Mouse (Mus musculus): ENCODE results near the gene Arpc5l. TPM values are rescaled to one million over a fixed set of nuclear protein-coding genes. Genes with fewer than 3 reads are reported as not detected.
"Not testable (repeated sequence)": the region's sequence is repeated elsewhere in the genome, so short reads cannot be mapped to it uniquely, and the experiment has no call there.

Gene Arpc5l
- total RNA-seq, 2 experiments from 2014 or later = 91.9 to 96.2 TPM

DNA sequence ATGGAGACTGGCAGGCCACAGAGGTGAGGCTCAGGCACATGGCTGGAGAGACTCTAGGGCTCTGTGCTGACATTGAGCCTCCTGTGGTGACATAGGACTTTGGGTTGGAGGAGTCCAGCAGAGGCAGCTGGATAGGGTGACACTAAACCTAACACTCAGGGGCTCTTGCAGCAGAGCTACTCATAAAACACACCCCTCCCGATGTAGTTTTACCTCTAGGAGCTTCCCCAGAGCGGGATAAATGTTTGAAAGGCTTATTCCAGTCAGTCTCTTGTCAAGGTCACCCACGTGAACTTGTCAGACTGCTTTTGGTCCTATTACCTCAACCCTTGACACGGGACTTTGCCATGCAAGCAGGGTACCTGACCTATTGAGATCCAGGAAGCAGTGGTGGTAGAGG, 5.8 kb upstream of the Arpc5l start:
- no peak for DNase-seq (ENCODE audit: extremely low spot score in 1 of 2, low spot score in 1 of 2)

DNA sequence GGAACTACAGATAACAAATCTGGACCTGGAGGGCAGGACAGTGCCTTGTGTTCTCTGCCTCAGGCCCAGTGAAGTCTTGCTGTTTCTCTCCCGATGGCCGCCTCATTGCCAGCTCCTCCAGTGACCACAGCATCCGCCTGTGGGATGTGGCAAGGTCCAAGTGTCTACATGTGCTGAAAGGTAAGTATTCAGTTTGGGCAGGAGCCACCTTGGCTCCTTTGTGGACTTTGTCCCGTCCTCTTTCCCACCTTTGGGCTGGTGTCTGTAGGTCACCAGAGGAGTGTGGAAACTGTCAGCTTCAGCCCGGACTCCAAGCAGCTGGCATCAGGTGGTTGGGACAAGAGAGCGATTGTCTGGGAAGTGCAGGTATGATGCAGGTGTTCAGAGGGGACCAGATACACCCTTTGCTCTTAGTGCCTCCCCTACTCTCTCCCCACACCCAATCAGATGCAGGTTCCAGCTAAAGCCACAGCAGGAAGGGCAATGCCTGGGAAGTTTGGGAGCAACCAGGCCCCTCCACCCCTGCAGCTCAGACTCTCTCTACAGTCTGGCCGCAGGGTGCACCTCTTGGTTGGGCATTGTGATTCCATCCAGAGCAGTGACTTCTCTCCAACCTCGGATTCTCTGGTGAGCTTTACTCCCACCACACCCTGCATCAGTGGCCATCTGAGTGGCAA, 5.1 kb upstream of the Arpc5l start:
- DNase-seq (ENCODE audit: extremely low spot score in 1 of 2, low spot score in 1 of 2) = no peak

DNA sequence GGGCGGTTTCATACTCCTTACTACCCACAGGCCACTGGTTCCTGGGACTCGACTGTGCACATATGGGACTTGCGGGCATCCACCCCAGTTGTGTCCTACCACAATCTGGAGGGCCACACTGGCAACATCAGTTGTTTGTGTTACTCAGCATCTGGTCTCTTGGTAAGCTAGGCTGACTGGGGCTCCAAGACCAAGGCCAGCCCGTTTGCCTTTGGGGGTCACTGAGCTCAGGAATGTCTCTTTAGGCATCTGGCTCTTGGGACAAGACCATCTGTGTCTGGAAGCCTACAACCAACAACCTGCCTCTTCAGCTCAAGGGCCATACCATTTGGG, 4.6 kb upstream of the Arpc5l start:
- DNase-seq (ENCODE audit: extremely low spot score in 1 of 2, low spot score in 1 of 2) = no peak

DNA sequence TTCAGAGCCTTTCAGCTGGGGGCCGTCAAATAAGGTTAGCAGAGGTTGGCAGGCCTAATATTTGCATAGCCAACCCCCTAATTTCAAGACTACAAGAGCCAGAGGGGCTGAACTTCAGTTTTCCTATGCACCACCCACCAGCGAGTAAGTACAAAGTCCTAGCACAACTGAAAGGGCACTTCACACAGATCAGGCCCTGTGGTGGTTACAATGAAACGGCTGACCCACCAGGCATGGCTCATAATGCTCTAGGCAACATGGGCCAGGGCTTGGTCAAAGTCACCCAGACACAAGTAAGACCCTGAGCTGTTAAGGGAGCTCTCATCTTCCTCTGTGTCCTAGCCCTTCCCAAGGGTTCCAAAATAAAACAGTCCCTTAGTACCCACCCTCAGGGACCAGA, 3.3 kb upstream of the Arpc5l start:
- no peak for DNase-seq (ENCODE audit: extremely low spot score in 1 of 2, low spot score in 1 of 2)

DNA sequence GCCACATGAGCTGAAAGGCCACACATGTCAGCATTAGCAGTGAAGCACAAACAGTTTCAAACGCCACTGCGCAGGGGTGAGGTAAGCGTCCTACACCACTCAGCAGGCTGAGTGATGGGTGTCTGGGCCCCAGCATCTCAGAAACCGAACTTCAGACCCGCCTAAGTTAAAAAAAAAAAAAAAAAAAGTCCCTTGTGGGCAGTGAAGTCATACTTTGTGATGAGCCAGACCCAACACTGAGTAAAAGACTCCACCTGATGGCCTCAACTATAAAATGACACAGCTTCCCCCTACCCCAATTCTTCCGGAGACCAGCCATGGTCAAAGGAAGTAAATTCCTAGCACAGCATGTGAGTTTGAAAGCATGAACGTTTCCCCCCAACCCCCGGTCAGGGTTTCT, 2.0 kb upstream of the Arpc5l start:
- DNase-seq (ENCODE audit: extremely low spot score in 1 of 2, low spot score in 1 of 2) = no peak

DNA sequence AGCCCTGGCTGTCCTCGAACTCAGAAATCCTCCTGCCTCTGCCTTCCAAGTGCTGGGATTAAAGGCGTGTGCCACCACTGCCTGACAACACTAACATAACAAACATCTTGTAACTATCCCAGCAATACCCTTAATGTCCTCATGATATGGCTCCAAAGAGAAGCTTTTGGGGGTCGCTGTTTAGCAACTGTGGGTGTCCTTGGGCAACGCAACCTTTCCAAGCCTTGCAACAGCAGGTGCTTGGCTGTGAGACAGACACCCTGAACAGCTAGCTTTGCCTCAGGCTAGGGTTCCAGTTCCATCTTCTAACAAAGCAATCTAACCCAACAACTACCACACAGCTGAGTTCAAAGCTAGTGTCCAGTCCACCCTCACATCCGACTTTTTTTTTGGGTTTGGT, 1.6 kb upstream of the Arpc5l start:
- no peak for DNase-seq (ENCODE audit: extremely low spot score in 1 of 2, low spot score in 1 of 2)

DNA sequence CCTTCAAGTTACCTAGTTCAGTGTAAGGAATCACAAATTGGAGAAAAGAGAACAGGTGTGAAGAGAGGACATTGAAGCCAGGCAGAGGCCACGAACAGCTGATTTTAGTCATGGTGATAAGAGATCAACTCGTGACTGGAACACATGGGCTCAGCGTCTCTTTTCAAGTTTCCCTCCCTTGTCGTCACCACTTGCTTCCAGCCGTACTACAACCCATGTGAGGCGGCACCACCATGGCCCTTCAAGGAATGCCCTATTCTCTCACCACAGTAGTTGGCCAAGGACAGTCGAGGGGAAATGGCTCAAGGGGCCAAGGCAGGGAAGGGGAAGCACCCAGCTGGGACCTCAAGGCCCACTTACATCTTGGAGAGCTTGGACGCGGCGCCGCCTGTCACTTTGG, 776 bp upstream of the Arpc5l start:
- DNase-seq (ENCODE audit: extremely low spot score in 1 of 2, low spot score in 1 of 2) = no peak

DNA sequence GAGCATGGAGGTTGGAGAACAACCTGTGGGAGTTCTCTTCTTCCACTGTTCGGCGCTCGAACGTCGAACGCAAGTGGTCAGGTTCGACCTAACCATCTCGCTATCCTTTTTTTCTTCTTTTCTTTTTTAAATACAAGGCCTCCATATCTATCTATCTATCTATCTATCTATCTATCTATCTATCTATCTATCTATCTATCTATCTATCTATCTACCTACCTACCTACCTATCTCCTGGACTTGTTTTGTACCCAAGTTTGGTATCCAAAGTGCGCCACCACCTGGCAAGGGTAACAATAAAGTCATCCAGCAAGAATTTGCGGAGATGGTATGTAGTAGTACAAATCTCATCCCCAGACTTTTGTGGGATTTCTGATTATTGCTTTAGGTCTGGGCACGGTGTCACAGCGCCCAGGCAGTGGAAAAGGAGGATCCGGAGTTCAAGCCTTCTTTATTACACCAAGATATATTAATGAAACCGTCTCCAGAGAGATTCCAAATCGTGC, 479 bp downstream of the Arpc5l start, which contains the start of gene Rpl35:
Gene Rpl35 (minus strand): TSS at position 51 of the 506 bp plus-strand sequence.
- peak in 1 of 2 experiments; percentile 49 for DNase-seq (ENCODE audit: extremely low spot score in 1 of 2, low spot score in 1 of 2)

DNA sequence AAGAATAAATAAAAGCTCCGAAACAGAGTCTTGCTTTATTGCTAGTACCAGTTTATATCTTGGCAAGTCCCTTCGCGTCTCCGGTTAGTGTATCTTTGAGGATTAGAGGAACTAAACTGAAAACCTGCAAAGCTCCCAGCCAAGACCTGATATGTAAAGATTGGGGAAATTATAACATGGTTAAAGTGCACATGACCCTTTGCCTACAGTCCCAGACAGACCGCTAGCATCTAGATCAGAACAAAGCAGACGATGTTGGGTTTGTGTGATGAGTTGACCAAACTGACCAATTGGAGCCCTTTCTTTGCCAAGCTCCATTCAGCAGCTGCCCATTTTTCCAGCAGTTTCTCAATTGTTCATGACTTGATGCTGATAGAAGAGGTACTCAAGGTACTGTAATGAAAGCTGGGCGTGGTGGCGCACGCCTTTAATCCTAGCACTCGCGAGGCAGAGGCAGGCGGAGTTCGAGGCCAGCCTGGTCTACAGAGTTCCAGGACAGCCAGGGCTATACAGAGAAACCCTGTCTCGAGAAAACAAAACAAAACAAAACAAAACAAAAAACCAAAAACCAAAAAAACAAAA, 1.1 kb downstream of the Arpc5l start:
- no peak for DNase-seq (ENCODE audit: extremely low spot score in 1 of 2, low spot score in 1 of 2)

DNA sequence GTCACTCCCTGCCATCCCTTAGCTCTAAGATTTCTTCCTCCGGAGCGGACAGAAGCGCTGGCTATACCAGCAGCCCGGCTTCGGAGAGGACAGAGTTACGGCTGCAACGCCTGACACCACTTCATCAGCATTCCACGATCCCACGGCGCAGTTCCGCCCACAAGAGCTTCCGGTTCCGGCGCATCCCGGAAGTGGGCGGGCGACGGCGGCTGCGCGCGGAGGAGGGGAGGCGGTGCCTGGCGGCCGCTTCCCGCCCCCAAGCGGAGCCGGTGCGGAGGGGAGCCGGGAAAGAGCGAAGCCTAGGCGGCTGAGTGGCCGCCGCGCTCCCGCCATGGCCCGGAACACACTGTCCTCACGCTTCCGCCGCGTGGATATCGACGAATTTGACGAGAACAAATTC, 2.7 kb downstream of the Arpc5l start:
- DNase-seq (ENCODE audit: extremely low spot score in 1 of 2, low spot score in 1 of 2) = peak; percentile 87 to 91

DNA sequence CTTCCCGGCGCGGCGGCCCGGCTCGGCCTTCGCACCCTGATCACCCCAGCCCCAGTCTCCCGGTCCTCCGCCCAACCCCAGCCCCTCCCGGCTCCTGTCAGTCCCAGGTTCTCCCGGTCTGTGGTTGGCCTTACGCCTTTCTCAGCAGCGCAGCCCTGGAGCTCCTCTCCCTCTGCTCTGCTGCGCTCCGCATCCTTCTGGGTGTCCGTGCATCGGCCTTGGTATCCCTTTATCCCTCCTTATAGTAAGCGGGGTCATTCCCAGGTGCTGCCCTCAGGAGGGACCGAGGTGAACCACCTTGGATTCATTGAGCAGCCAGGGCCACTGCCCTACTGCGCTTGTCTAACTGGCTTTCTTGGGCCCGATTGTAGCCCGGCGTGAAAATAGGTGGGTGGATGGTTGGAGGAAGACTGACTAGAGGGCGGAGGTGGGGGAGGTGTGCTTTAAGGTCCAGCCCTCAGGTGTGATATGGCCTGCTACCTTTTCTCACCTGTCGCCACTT, 3.3 kb downstream of the Arpc5l start:
- DNase-seq (ENCODE audit: extremely low spot score in 1 of 2, low spot score in 1 of 2) = no peak

DNA sequence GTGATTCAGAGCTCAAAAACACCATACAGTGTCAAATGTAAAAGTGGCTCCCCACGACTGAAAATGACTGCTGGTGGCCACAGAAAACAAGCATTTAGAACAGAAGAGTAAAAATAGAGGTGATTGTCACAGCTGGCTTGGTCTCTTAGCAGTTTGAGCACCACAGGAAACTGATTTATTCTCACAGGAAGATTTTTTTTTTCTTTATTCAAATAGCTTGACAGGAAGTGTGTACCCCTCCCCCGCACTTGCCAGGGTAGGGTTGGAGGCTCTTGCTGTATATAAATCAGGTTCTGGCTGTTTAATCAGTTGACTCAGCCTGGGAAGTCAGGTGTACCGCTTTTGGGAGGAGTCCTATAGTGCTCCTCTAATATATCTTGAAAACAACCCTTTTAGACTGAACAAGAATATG, 3.8 kb downstream of the Arpc5l start:
- no peak for DNase-seq (ENCODE audit: extremely low spot score in 1 of 2, low spot score in 1 of 2)

DNA sequence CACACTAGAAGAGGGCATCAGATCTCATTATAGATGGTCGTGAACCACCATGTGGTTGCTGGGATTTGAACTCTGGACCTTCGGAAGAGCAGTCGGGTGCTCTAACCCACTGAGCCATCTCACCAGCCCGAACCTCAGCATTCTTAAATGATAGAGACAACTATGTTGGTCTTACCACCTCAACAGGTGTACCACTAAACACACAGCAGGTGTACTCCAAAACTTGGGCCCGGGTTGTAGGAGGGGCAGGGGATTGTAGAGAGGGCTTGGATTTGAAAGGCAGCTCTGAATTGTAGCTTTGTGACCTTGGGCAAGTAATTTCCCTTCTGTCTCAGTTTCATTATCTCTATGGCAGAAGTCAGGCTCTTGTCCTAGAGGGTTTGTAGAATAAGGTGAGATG, 5.0 kb downstream of the Arpc5l start:
- not testable (repeated sequence) for DNase-seq (ENCODE audit: extremely low spot score in 1 of 2, low spot score in 1 of 2)

DNA sequence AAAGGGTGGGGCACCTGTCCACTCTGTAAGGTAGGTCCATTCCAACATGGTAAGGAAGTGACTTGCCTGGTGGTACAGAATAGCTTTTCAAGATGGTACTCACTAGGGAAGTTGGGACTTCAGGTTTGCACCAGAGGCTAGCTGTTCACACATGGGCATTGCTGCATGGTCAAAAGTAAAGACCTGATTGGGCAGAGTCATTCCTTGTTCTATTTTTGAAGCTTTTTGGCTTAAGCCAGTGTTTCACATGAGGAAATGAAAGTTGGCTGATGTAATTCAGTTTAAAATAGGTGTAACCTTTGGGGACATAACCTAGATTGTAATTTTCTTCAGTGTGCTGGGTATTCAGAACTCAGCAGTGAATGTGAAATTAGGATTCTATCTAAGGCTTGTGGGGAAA, 6.1 kb downstream of the Arpc5l start:
- DNase-seq (ENCODE audit: extremely low spot score in 1 of 2, low spot score in 1 of 2) = no peak

DNA sequence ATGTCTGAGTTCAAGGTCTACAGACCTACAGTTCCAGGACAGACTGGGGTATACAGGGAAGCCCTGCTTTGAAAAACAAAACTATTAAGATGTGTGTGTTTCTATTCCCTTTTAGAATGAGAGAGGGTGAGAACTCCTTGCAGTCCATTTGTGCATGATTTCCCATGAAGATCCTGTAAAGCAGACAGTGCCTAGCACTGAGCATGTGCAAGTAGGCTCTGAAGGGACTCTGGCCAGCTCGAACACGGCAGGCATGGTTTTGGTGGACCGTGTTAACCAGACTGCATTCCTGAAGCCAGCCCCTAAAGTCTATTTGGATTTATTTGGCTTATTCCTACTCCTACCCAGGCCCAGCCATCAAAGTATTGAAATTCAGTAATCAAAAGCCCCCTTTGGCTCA, 6.8 kb downstream of the Arpc5l start:
- DNase-seq (ENCODE audit: extremely low spot score in 1 of 2, low spot score in 1 of 2) = no peak

DNA sequence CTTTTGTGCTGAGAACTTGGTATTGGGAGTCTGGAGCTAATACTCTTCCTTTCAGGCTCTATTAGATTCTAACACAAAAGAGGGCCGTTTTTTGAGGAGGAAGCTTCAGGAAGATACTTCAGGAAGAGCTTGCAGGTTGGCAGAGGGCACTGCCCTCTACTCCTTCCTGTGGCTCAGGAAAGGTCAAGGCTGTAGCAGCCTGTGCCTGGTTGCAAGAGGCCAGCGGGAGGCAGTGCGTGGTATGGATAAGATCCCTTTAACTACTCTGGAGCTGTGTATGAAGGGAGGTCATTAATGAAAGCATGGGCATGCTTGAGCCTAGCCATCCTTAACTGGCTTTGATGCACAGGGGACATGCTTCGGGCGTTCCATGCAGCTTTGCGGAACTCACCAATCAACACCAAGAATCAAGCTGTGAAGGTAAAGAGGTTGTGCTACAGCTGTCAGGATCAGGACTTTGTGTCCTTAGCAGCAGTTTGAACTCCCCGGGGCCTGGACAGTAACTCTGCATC, 7.7 kb downstream of the Arpc5l start:
- DNase-seq (ENCODE audit: extremely low spot score in 1 of 2, low spot score in 1 of 2) = no peak

DNA sequence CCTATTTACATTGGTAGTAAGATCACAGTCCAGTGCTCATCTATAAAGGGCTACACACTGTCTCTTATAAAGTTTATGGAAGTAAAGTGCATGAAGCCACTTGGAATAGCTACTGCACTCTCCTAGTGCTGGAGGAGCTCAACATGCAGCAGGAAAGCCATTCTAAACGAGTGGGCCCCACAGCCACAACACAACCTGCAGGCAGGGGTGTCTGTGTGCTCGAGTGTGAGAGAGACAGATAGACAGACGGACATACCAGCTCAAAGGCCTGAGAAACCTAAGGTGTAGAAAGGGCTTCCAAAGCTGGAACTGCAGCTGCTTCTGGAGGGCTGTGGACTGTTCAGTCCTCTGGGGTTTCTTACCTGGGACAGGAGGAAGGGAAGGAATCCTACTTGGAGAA, 11.4 kb downstream of the Arpc5l start:
- DNase-seq (ENCODE audit: extremely low spot score in 1 of 2, low spot score in 1 of 2) = no peak

DNA sequence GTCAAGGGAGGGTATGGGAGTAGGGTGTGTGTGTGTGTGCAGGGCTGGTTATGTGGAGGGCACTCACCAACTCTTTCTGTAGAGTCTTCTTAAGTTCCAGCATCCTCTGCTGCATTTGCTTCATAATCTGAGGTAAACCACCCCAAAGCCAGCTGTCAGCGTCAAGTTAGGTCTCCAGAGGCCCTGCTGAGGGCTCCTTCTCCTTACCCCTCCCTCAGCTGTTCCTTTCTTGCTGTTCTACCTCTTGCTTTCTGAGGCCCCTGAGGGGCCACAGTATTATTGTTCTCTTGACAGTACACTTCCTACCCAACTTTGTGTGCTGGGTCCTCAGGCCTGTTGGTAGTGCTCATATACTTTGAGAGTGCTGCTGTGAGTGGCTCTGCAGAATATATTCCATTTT, 14.9 kb downstream of the Arpc5l start:
- DNase-seq (ENCODE audit: extremely low spot score in 1 of 2, low spot score in 1 of 2) = no peak

DNA sequence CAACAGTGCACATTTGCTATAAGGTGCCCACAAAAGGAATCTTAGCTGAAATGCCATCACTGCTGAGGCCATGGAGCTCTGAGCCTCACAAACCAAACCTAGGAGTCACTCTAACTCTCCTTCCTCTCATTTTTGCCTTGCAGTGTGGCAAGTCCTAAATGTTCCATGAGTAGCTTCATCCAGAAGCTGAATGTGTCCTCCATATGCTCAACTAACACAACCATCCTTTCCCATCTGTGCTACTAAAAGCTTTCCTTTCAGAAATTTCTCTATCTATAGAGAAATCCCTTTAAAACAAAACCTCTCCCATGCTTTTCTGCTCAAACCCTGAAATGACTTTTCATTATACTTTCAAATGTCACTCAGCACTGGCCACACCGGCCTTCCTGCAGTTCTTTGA, 26.5 kb downstream of the Arpc5l start:
- no peak for DNase-seq (ENCODE audit: extremely low spot score in 1 of 2, low spot score in 1 of 2)

DNA sequence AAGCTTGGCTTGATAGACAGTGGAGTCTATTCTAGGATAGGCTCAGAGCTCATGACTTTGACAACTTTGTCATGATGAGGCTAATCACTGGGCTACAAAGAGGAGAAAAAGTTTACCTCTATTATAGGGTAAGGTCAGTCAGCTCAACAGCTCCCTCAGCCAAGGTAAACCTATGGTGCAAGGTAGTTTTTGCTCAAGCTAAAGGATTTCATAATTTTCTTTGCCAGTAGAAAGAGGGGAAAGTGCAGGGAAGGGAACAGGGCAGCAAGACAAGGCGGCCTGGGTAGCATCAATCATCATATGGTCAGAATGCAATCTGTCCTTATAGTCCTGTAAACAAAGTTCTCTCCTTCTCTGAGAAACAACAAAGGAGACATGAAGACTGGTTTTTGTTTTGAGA, 35.1 kb downstream of the Arpc5l start:
- no peak for DNase-seq (ENCODE audit: extremely low spot score in 1 of 2, low spot score in 1 of 2)

DNA sequence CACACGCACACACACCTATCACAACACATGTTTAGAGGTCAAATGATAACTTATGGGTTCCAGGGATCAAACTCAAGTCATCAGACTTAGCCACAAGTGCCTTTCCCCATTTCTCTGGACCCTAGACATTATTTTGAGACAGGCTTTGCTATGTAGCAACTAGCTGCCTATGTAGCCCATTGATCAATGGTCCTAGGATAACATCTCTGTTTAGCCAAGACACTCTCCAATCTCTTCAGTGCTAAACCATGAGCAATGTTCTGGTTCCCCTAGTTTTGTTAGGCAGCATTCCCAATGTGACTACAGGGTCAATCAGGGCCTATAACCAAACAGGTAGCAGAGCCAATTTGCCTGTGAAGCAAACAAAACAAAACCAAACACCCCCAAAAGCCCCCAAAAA, 43.4 kb downstream of the Arpc5l start:
- DNase-seq (ENCODE audit: extremely low spot score in 1 of 2, low spot score in 1 of 2) = no peak
